Mouse (Mus musculus) heart, embryonic 10.5 days (tissue): Measurements from ENCODE around the gene Spen. TPM values are rescaled to one million over a fixed set of nuclear protein-coding genes. Genes with fewer than 3 reads are reported as not detected.
"Not testable (repeated sequence)": the region's sequence is repeated elsewhere in the genome, so short reads cannot be mapped to it uniquely, and the experiment has no call there.

Experiments
- DNase-seq: peaks from one replicate; pipeline ENCODE4 v3.0.0-alpha.2; 2017; ENCODE audit warnings: low spot score
- H3K27ac ChIP-seq: fragments of 300-500 bp; sonication (generic); 2 replicates; pipeline ENCODE4 v1.5.1; 2016; ENCODE audit warnings: mild to moderate bottlenecking
- H3K27me3 ChIP-seq: fragments of 300-500 bp; sonication (generic); 2 replicates; pipeline ENCODE4 v1.6.1; 2016; ENCODE audit warnings: mild to moderate bottlenecking; ENCODE audit not compliant: poor library complexity, insufficient read depth, severe bottlenecking
- H3K36me3 ChIP-seq: fragments of 300-500 bp; sonication (generic); 2 replicates; pipeline ENCODE4 v1.6.1; 2016; ENCODE audit warnings: mild to moderate bottlenecking, moderate library complexity
- H3K4me1 ChIP-seq: fragments of 300-500 bp; sonication (generic); 2 replicates; pipeline ENCODE4 v1.6.1; 2016; ENCODE audit warnings: mild to moderate bottlenecking
- H3K4me3 ChIP-seq: fragments of 300-500 bp; sonication (generic); 2 replicates; pipeline ENCODE4 v1.5.1; 2016; ENCODE audit warnings: mild to moderate bottlenecking, moderate library complexity
- H3K9me3 ChIP-seq: fragments of 300-500 bp; sonication (generic); 2 replicates; pipeline ENCODE4 v1.6.1; 2016; ENCODE audit warnings: mild to moderate bottlenecking, moderate library complexity
- WGBS: fragments of 180-500 bp; shearing (Covaris S2); methylation state at CpG from one replicate; pipeline ENCODE4 v1.1.7; 2016; 5-methylcytosine and 5-hydroxymethylcytosine counted together
- polyA plus RNA-seq: library from polyadenylated mRNA; unstranded; fragments of >200 nt; fragmentation: Nextera tagmentation; extraction: Ambion mirVana; gene quantifications from 2 replicates; pipeline ENCODE4 v1.2.1, GENCODE M21; 2016

The Spen gene
- polyA plus RNA-seq, 1 experiment from 2014 or later = 8.4 TPM

DNA sequence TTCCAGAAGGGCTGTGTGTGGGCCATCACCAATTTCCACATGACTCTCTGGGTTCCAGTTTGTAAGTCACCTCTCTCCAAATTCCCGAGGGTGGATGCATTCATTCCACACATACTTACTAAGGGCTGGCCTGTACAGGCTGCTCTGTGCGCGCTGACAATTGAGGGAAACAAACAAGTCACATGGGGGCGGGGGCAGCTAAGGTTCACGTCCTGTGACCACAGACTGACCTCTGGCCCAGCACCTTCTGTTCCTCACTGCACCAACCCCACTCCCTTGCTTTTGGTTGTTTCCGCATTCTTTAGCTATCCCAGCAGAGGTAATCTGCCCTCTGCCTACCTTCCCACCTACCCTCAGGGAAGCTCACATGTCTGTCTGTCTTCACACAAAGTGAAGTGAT is 31.6 kb upstream of the Spen start:
- H3K4me1 ChIP-seq = peaks cover 33% of the 10 kb centered on the region
- H3K27me3 ChIP-seq = no peaks in the 10 kb centered on the region
- no peaks in the 10 kb centered on the region for H3K36me3 ChIP-seq
- no peak overlapping the region for H3K27ac ChIP-seq
- no peaks in the 10 kb centered on the region for H3K9me3 ChIP-seq
- DNase-seq = no peak
- WGBS = 39% methylated on average over 6 of the region's 6 CpGs
- no peak overlapping the region for H3K4me3 ChIP-seq

DNA sequence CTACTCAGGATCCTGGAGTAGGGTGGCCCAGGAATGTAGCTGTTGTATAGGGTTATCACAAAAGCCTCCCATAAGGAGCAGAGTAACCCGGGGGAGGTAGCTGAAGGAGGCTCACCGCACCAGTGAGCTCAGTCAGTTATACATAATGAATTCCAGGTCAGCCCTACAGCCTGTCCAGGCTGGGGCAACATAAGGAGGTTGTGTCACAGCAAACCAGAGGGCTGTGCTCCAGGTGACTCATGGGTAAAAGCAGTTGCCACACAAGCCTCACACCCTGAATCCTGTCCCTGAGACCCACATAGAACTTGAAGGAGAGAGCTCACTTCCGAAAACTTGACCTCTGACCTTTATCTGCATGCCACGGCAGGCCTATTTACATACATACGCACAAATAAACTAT is 30.6 kb upstream of the Spen start:
- Histone ChIP-seq H3K4me1 (peaks cover 30% of the 10 kb centered on the region), H3K9me3 (no peaks in the 10 kb centered on the region), H3K27ac (no peak overlapping the region), H3K4me3 (no peak overlapping the region), H3K36me3 (no peaks in the 10 kb centered on the region), H3K27me3 (no peaks in the 10 kb centered on the region)
- WGBS = 85% methylated on average over 5 of the region's 5 CpGs
- no peak for DNase-seq

DNA sequence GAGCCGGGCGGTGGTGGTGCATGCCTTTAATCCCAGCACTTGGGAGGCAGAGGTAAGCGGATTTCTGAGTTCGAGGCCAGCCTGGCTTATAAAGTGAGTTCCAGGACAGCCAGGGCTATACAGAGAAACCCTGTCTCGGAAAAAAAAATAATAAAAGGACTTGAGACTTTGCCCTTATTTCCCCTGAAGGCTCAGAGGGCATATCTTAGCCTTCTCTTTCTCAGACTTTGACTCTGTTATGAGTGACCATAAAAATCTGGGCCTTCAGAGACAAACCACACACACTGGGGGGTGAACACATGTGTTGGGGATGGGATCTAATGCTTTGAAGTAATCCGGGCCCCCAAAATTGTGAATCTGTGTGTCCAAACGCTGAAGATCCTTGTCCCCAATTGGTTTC is 28.8 kb upstream of the Spen start:
- not testable (repeated sequence) for DNase-seq, H3K27me3 ChIP-seq, H3K4me3 ChIP-seq, H3K27ac ChIP-seq, H3K9me3 ChIP-seq, H3K36me3 ChIP-seq
- WGBS = 86% methylated on average over 7 of the region's 7 CpGs
- H3K4me1 ChIP-seq = peaks cover 15% of the 10 kb centered on the region

DNA sequence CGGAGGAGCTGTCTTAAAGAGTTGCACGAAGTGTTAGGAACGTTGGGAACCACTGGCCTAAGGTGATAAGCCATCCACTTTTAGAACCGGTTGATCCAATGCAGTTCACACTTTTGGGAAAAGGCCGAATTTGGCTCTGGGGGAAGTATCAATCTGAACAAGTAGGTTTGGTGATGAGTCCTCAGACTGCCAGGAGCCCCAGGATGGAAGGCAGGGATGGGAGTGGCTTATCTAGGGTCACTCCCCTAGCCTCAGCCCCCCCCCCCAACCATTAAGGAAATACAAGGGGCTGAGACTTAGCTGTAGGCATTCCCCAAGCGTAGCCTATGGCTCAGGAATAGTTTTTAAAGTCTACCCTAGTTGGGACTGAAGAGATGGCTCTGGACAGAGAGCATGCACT is 27.8 kb upstream of the Spen start:
- H3K4me1 ChIP-seq = peaks cover 13% of the 10 kb centered on the region
- no peak overlapping the region for H3K27ac ChIP-seq
- no peaks in the 10 kb centered on the region for H3K36me3 ChIP-seq
- H3K27me3 ChIP-seq = no peaks in the 10 kb centered on the region
- no peak for DNase-seq
- H3K4me3 ChIP-seq = no peak overlapping the region
- no peaks in the 10 kb centered on the region for H3K9me3 ChIP-seq
- whole genome bisulfite sequencing = 71% methylated on average over 6 of the region's 6 CpGs

DNA sequence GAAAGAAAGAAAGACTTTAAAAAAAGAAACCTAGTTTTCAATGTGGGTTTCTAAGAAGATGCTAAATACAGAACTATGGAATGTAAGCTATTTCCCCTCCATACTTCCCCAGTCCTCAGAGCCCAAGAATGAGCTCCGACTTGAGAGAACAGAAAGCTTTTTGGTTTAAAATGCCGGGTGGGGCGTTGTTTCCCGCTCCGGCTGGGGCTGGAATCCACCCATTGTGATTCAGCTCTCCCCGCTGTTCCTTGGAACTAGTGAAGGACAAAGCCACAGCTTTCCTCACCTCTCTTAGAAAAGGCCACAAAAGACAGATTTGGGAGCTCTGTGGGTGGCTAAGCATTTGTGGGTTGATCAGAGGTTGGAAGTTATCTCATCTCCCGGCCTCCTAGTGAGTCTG is 26.9 kb upstream of the Spen start:
- no peaks in the 10 kb centered on the region for H3K9me3 ChIP-seq
- H3K4me1 ChIP-seq = peaks cover 9% of the 10 kb centered on the region
- DNase-seq = no peak
- no peak overlapping the region for H3K27ac ChIP-seq
- H3K4me3 ChIP-seq = no peak overlapping the region
- no peaks in the 10 kb centered on the region for H3K36me3 ChIP-seq
- no peaks in the 10 kb centered on the region for H3K27me3 ChIP-seq
- 62% methylated on average over 7 of the region's 7 CpGs for WGBS

DNA sequence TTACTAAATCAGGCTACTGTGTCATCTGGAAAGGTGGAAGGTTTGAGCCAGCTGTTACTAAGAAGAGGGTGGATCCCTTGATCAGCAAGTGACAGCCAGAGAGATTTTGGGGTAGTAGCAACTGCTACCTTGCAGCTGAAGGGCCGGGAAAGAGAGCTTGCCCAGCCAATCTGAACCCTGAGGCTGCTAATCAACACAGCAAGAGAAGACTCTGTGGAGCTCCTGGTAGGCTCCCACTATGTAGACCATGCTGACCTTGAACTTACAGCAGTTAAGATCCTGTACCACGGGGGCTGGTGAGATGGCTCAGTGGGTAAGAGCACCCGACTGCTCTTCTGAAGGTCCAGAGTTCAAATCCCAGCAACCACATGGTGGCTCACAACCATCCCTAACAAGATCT is 26.3 kb upstream of the Spen start:
- WGBS = 65% methylated on average over 3 of the region's 3 CpGs
- no peak overlapping the region for H3K27ac ChIP-seq
- H3K36me3 ChIP-seq = no peaks in the 10 kb centered on the region
- no peaks in the 10 kb centered on the region for H3K27me3 ChIP-seq
- H3K4me1 ChIP-seq = peaks cover 9% of the 10 kb centered on the region
- H3K9me3 ChIP-seq = no peaks in the 10 kb centered on the region
- H3K4me3 ChIP-seq = no peak overlapping the region
- no peak for DNase-seq

DNA sequence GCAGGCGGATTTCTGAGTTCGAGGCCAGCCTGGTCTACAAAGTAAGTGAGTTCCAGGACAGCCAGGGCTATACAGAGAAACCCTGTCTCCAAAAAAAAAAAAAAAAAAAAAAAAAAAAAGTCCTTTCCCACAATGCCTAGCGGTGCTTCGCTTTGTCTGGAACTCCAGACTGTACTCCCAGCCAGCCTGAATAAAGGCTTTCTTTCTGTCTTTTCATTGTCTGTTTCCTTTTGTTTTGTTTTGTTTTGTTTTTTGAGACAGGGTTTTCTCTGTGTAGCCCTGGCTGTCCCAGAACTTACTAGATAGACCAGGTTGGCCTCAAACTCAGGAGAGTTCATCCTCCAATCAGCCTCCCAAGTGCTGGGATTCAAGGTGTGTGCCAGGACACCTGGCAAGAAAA is 25.8 kb upstream of the Spen start:
- H3K4me1 ChIP-seq = peaks cover 13% of the 10 kb centered on the region
- no peak for DNase-seq
- H3K27ac ChIP-seq = no peak overlapping the region
- 89% methylated on average over 4 of the region's 4 CpGs for WGBS
- H3K36me3 ChIP-seq = no peaks in the 10 kb centered on the region
- no peaks in the 10 kb centered on the region for H3K27me3 ChIP-seq
- no peaks in the 10 kb centered on the region for H3K9me3 ChIP-seq
- no peak overlapping the region for H3K4me3 ChIP-seq

DNA sequence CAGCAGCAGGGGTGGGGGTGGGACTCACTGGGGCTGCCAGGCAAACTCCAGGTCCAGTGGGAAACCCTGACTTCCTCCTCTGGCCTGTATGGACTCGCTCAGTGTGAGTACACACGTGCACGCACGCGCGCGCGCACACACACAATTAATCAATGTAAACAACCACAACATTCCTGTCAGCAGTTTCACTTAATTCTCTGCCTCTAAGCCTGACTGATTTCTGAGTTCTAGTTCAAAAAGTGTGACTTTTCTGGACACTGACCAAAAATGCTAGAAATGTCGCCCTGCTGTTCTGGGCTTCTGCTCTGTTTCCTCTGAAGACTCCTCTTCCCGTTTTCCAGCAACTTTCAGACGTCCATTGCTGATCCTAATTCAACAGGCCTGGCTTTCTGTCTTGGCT is 23.9 kb upstream of the Spen start:
- H3K36me3 ChIP-seq = no peaks in the 10 kb centered on the region
- H3K4me1 ChIP-seq = peaks cover 27% of the 10 kb centered on the region
- WGBS = 86% methylated on average over 11 of the region's 11 CpGs
- no peak overlapping the region for H3K4me3 ChIP-seq
- no peak for DNase-seq
- H3K27ac ChIP-seq = no peak overlapping the region
- no peaks in the 10 kb centered on the region for H3K9me3 ChIP-seq
- no peaks in the 10 kb centered on the region for H3K27me3 ChIP-seq

DNA sequence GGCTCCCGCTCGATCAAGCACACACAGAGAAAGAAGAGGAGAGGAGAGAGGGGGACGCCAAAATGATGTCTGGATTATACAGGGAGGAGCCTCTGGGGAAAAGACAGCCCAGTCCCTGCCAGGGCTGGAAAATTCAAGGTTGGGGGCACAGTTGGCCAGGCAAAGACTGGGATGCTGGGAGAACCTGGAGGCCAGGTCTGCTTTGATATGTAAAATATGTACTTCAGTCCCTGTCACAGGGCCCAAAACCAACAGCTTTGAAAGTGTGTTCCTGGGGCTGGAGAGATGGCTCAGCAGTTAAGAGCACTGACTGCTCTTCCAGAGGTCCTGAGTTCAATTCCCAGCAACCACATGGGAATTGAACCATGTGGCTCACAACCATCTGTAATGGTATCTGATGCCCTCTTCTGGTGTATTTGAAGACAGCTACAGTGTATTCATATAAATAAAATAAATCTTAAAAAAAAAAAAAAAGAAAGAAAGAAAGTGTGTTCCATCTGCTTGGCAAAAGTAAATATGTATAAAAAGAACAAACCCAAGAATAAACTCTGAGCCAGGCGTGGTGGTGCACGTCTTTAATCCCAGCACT is 23.0 kb upstream of the Spen start:
- H3K4me3 ChIP-seq, H3K9me3 ChIP-seq, H3K27ac ChIP-seq, H3K27me3 ChIP-seq, H3K36me3 ChIP-seq, DNase-seq: not testable (repeated sequence)
- WGBS = 80% methylated on average over 5 of the region's 5 CpGs
- peaks cover 27% of the 10 kb centered on the region for H3K4me1 ChIP-seq

DNA sequence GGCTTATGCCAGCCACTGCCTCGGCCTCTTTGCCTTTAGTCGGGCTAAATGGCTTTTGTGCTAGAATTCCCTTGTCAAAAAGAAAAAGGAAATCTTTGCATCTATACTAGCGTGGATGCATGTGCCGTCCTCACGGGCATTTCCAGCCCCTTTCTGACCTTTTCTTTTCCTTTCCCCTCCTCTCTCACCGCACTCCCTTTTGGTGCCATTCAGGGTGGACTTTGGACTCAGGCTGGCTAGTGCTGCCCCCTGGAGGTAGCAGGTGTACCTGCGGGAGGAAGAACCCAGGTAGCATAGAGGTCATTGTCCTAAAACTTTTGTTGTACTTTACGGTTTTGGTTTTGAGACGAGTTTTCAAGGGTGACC is 21.5 kb upstream of the Spen start:
- Histone ChIP-seq H3K9me3 (no peaks in the 10 kb centered on the region), H3K4me1 (peaks cover 22% of the 10 kb centered on the region), H3K4me3 (peak overlapping the region; percentile 65), H3K27ac (peak overlapping the region; percentile 92), H3K27me3 (no peaks in the 10 kb centered on the region), H3K36me3 (no peaks in the 10 kb centered on the region)
- 5% methylated on average over 9 of the region's 9 CpGs for WGBS
- DNase-seq = peak; percentile 88

DNA sequence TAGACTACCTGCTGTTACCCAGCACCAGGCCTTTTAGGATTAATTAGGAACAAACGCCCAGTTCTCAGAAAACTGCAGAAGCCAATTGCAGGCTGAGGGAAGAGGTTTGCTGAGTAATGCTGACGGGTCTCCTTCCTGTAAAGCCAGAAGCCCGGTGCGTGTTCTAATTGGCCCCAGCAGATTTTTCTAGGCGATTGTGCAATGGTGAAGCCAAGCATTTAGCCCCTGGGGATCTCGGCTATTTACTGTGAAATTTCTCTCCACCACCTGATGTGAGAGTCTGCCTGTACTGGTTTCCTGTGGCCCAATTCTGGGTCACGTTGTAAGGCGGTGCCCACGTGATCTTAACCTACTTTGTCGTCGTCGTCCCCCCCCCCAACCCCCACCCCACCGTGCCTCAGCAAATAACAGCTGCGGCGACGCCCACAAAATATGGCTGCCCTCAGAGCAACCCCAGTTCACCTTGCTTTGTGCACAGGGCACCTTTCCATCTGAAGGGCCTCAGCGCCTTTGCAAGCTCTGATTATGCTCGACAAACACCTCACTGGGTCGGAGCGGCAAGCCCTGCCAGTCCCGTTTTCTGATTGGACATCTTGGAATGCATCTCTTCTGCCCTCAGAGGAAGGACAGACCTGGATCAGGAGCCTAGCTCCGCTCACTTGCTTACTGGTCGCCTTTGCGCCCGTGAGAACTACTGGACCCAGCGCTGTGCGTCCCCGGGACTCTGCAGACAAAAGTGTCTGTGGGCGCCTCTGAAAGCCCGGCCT is 20.9 kb upstream of the Spen start:
- Histone ChIP-seq H3K4me3 (peak overlapping the region; percentile 65), H3K27ac (peak overlapping the region; percentile 92), H3K27me3 (no peaks in the 10 kb centered on the region), H3K4me1 (peaks cover 22% of the 10 kb centered on the region), H3K9me3 (no peaks in the 10 kb centered on the region), H3K36me3 (no peaks in the 10 kb centered on the region)
- DNase-seq = peak; percentile 91
- WGBS = under 1% methylated on average over 30 of the region's 30 CpGs

DNA sequence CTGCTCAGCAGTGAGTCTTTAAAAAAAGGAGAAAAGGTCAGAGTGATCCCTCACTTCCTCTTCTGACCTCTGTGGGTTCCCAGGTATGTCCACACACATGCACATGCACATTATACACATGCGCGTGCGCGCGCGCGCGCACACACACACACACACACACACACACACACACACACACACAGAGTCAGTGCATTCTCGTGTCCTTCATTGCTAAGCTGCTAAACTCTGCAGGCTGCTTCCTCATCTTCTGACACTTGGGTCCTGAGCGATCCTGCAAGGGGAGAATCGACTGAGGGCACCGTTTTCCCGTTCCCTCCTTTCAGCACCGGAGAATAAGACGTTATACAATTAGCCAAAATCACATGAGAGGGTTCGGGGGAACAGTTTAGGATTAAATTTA is 20.3 kb upstream of the Spen start:
- WGBS = 11% methylated on average over 16 of the region's 16 CpGs
- Histone ChIP-seq H3K9me3 (no peaks in the 10 kb centered on the region), H3K4me3 (peak overlapping the region; percentile 65)

DNA sequence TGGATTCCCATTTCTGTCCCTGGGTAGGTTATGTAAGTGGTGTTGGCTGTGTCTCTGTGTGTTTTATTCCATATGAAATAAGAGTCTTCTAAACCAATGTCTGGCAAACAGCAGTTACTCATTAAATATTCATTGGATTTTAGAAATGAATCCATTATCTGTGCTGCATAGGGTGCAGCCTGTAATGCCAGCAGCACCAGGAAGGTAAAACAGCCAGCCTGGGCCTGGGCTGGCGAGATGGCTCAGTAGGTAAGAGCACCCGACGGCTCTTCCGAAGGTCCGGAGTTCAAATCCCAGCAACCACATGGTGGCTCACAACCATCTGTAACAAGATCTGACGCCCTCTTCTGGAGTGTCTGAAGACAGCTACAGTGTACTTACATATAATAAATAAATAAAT is 17.8 kb upstream of the Spen start:
- H3K27ac ChIP-seq, H3K9me3 ChIP-seq, H3K36me3 ChIP-seq, DNase-seq, H3K27me3 ChIP-seq, H3K4me3 ChIP-seq: not testable (repeated sequence)
- H3K4me1 ChIP-seq = peaks cover 22% of the 10 kb centered on the region
- WGBS = 84% methylated on average over 6 of the region's 6 CpGs

More for the DNA sequence above, 20.3 kb upstream of the Spen start:
- H3K4me1 ChIP-seq = peaks cover 22% of the 10 kb centered on the region
- no peaks in the 10 kb centered on the region for H3K36me3 ChIP-seq
- no peaks in the 10 kb centered on the region for H3K27me3 ChIP-seq
- H3K27ac ChIP-seq = peak overlapping the region; percentile 92
- no peak for DNase-seq
